Mouse (Mus musculus): ENCODE measurements at regions not wholly inside any gene's neighbourhood (a gene's known extent, or its start where the extent isn't known, plus 50 kb on each side); places are given as distances from the start of the nearest gene placed in this dataset.

GRCm38 (mm10) chr10:56944434-56945145, 541.6 kb upstream of the Hsf2 start:
- H3K4me3 ChIP-seq (ENCODE audit: insufficient read depth, low read length): no peak overlapping the region
- H3K27ac ChIP-seq (ENCODE audit: insufficient read depth, low read length): no peak overlapping the region
- TF ChIP-seq POLR2A (IDR thresholded peaks at IDR 0.05; ENCODE audit: low read depth, low read length) (no peak), CTCF (IDR thresholded peaks at IDR 0.05; ENCODE audit: borderline replicate concordance, insufficient read depth, low read length) (no peak)
- no peaks in the 10 kb centered on the region for H3K4me1 ChIP-seq (ENCODE audit: control insufficient read depth, insufficient read depth, low read length)

- no peak overlapping the region for H3K27ac ChIP-seq (ENCODE audit: insufficient read depth, low read length)
- no peak overlapping the region for H3K4me3 ChIP-seq (ENCODE audit: insufficient read depth, low read length)
- TF ChIP-seq POLR2A (IDR thresholded peaks at IDR 0.05; ENCODE audit: low read depth, low read length) (no peak), CTCF (IDR thresholded peaks at IDR 0.05; ENCODE audit: borderline replicate concordance, insufficient read depth, low read length) (no peak)
- H3K4me1 ChIP-seq (ENCODE audit: control insufficient read depth, insufficient read depth, low read length): no peaks in the 10 kb centered on the region
These were observed 529.5 kb upstream of the Hsf2 start for GRCm38 (mm10) chr10:56956728-56957127.

- TF ChIP-seq CTCF (IDR thresholded peaks at IDR 0.05; ENCODE audit: borderline replicate concordance, insufficient read depth, low read length) (no peak), POLR2A (IDR thresholded peaks at IDR 0.05; ENCODE audit: low read depth, low read length) (no peak)
- Histone ChIP-seq H3K4me3 (ENCODE audit: insufficient read depth, low read length) (no peak overlapping the region), H3K27ac (ENCODE audit: insufficient read depth, low read length) (no peak overlapping the region), H3K4me1 (ENCODE audit: control insufficient read depth, insufficient read depth, low read length) (no peaks in the 10 kb centered on the region)
These were observed 523.9 kb upstream of the Hsf2 start for GRCm38 (mm10) chr10:56962096-56962807.

- no peak for TF ChIP-seq CTCF (IDR thresholded peaks at IDR 0.05; ENCODE audit: borderline replicate concordance, insufficient read depth, low read length)
- no peak for TF ChIP-seq POLR2A (IDR thresholded peaks at IDR 0.05; ENCODE audit: low read depth, low read length)
- H3K27ac ChIP-seq (ENCODE audit: insufficient read depth, low read length): no peak overlapping the region
- no peak overlapping the region for H3K4me3 ChIP-seq (ENCODE audit: insufficient read depth, low read length)
- no peaks in the 10 kb centered on the region for H3K4me1 ChIP-seq (ENCODE audit: control insufficient read depth, insufficient read depth, low read length)
These were observed 523.0 kb upstream of the Hsf2 start for GRCm38 (mm10) chr10:56963215-56963614.

GRCm38 (mm10) chr10:56968913-56969312, 517.3 kb upstream of the Hsf2 start:
- TF ChIP-seq POLR2A (IDR thresholded peaks at IDR 0.05; ENCODE audit: low read depth, low read length) (no peak), CTCF (IDR thresholded peaks at IDR 0.05; ENCODE audit: borderline replicate concordance, insufficient read depth, low read length) (no peak)
- no peak overlapping the region for H3K4me3 ChIP-seq (ENCODE audit: insufficient read depth, low read length)
- no peaks in the 10 kb centered on the region for H3K4me1 ChIP-seq (ENCODE audit: control insufficient read depth, insufficient read depth, low read length)
- no peak overlapping the region for H3K27ac ChIP-seq (ENCODE audit: insufficient read depth, low read length)

- H3K4me3 ChIP-seq (ENCODE audit: insufficient read depth, low read length): no peak overlapping the region
- H3K4me1 ChIP-seq (ENCODE audit: control insufficient read depth, insufficient read depth, low read length): no peaks in the 10 kb centered on the region
- no peak for TF ChIP-seq CTCF (IDR thresholded peaks at IDR 0.05; ENCODE audit: borderline replicate concordance, insufficient read depth, low read length)
- no peak for TF ChIP-seq POLR2A (IDR thresholded peaks at IDR 0.05; ENCODE audit: low read depth, low read length)
- no peak overlapping the region for H3K27ac ChIP-seq (ENCODE audit: insufficient read depth, low read length)
These were observed 511.4 kb upstream of the Hsf2 start for GRCm38 (mm10) chr10:56974812-56975211.

GRCm38 (mm10) chr10:56979601-56980000, 506.6 kb upstream of the Hsf2 start:
- no peak for TF ChIP-seq CTCF (IDR thresholded peaks at IDR 0.05; ENCODE audit: borderline replicate concordance, insufficient read depth, low read length)
- TF ChIP-seq POLR2A (IDR thresholded peaks at IDR 0.05; ENCODE audit: low read depth, low read length): no peak

GRCm38 (mm10) chr10:56980821-56981220, 505.4 kb upstream of the Hsf2 start:
- no peak for TF ChIP-seq CTCF (IDR thresholded peaks at IDR 0.05; ENCODE audit: borderline replicate concordance, insufficient read depth, low read length)
- no peak for TF ChIP-seq POLR2A (IDR thresholded peaks at IDR 0.05; ENCODE audit: low read depth, low read length)
- no peak overlapping the region for H3K27ac ChIP-seq (ENCODE audit: insufficient read depth, low read length)
- H3K4me3 ChIP-seq (ENCODE audit: insufficient read depth, low read length): no peak overlapping the region

More at GRCm38 (mm10) chr10:56979601-56980000, 506.6 kb upstream of the Hsf2 start:
- H3K27ac ChIP-seq (ENCODE audit: insufficient read depth, low read length): no peak overlapping the region
- no peak overlapping the region for H3K4me3 ChIP-seq (ENCODE audit: insufficient read depth, low read length)
- no peaks in the 10 kb centered on the region; the same call in 1 of the 2 replicates for H3K4me1 ChIP-seq (ENCODE audit: control insufficient read depth, insufficient read depth, low read length)

GRCm38 (mm10) chr10:56982526-56983190, 503.5 kb upstream of the Hsf2 start:
- Histone ChIP-seq H3K4me1 (ENCODE audit: control insufficient read depth, insufficient read depth, low read length) (no peaks in the 10 kb centered on the region; the same call in 1 of the 2 replicates), H3K4me3 (ENCODE audit: insufficient read depth, low read length) (no peak overlapping the region), H3K27ac (ENCODE audit: insufficient read depth, low read length) (no peak overlapping the region)
- TF ChIP-seq CTCF (IDR thresholded peaks at IDR 0.05; ENCODE audit: borderline replicate concordance, insufficient read depth, low read length): no peak
- no peak for TF ChIP-seq POLR2A (IDR thresholded peaks at IDR 0.05; ENCODE audit: low read depth, low read length)

More at GRCm38 (mm10) chr10:56980821-56981220, 505.4 kb upstream of the Hsf2 start:
- no peaks in the 10 kb centered on the region; the same call in 1 of the 2 replicates for H3K4me1 ChIP-seq (ENCODE audit: control insufficient read depth, insufficient read depth, low read length)
